Mouse (Mus musculus): Measurements from ENCODE around the gene Rasa3.
A peak's percentile ranks its signal among the peaks of the same experiment; 100 is the strongest.

Rasa3 gene

DNA sequence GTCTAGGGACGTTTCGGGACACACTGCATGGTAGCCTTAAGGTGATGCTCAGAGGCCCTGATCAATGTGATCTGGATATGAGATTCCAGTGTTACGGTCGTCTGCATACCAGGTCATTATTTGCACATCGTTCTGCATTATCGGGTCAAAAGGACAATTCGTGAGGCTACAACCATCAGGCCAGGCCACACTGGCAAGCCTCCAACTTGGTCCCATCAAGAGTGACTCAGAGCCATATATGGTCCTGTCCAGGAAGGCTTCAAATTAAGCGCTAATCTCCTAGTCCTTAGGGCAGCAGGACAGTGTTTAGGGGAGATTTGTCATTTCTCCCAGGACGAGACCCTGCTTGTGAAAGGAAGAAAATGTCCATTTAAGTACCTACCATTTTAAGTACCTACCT, 63.3 kb downstream of the Rasa3 start:
- DNase-seq, result no peak

DNA sequence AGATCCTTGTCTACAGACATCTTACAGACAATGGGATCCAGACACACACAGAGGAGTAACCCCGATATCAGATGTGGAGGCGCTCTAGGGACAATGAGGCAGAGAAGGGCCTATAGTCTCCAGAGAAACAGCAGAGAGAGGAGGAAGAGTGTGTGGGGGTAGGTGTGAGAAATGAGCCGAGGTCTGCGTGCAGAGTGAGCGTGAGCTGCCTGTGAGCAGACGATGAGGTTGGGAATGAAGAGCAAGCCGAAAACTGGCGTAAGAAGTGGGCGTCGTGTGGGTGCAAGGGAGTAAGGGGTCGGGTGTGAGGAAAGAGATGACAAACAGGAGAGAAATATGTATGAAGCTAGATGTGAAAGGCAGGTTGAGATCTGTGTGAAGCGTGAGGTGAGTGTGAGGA, 65.7 kb downstream of the Rasa3 start:
- no peak for DNase-seq

DNA sequence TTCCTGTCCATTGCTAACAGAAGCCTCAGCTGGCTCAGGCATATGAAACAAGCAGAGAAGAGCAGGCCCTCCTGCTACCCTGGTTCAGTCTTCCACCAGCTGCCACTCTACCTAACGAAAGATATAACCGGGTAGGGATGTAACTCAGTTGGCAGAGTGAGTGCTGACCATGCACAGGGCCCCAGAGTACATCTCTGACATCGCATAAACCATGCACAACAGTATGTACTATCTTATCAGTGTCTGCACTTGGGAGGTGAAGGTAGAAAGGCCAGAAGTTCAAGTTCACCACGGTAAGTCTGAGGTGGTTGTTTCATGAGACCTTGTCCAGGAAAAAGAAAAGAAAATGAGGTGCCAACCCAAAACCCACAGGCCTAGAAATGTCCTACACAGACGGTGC, 67.4 kb downstream of the Rasa3 start:
- no peak for DNase-seq

DNA sequence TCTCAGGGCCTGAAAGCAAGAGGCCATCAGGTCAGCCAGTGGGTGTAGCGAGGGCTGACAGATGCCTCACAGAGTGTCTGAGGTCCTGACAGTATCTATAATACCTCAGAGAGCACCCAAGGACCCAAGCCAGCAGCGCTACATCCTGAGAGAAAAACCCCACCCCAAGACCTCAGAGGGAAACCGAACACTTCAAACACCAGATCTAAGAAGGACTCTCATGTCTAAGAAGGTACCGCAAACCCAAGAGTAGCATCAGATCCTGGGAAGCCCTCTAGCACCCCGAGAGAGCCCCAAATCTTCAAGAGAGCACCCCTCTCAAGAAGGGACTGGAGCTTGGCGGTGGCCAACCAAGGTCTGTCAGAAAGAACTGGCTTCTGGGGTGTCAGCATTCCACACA, 68.5 kb downstream of the Rasa3 start:
- no peak for DNase-seq

DNA sequence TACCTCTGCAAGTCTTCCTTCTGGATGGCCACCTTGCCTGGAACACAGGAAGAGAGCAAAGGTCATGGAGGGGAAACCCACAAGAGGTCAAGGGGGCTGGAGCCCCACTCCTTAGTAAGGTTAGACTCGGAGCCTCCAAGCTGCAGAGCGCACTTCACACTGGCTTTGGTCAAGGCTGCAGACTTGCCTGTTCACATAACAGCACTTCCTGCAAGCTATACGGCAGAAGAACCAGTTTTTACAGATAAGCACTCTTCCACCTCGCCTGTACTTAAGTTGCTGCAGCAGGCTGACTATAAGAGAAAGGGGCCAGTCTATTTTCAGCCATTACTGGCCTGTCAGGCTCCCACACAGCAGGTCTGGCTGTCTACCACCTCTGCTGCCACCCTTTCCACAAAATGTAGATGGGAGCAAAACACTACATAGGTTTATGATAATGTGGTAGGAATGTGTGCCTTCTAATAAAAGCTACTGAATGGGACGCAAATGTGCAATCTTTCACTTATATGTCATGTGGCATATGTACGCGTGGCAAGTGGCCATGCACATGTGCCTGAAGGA, 71.4 kb downstream of the Rasa3 start:
- no peak for DNase-seq

DNA sequence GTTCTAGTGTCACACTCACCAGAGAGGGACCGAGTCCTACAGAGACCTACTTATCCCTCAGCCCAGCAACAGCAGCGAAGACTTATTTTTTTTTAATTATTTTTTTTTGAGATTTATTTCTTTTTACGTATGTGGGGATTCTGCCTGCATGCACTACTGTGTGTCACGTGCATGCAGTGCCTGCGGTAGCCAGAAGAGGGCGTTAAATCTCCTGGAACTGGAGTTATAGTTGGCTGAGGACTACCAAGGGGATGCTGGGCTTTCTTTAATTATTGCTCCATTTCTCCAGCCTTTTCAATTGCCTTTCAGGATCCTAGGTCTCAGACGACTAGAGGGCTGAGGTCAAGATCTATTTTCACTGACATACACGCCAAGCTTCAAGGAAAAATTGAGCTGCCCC, 74.8 kb downstream of the Rasa3 start:
- DNase-seq, result peak; percentile 62

DNA sequence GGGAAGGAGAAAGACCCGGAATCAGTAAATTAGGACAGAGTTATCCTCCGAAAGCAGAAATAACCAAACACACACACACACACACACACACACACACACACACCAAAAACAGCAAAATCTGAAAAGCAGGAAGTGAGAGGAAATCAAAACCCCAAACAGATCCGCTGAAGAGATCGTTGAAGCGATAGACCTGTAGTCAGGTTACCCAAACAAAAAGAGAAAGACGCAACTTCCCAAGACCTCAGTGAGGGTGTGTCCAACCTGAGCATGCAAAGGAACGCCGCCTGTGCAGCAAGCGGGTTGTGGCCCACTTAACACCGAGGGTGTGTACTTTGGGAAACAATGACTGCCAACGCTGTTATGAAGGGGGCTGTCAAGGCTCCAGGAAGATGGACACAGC, 76.2 kb downstream of the Rasa3 start:
- no peak for DNase-seq

DNA sequence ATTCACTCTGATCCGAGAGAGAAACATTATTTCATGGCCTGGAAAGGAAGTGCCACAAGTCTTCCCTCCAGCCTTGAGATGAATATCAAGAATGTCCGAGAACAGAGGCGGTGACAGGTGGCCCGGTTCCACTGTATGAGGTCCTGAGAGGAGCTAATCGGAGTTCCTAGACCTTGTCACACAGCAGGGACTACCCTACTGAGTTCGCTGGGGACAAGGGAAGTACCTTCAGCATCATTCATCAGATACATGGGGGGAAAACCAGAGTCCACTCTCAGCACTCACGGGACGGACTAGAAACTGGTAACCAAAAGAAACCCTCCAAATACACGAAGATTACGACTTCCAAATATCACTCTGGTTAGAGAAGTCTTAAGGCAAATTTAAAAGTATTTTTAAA, 76.7 kb downstream of the Rasa3 start:
- no peak for DNase-seq

DNA sequence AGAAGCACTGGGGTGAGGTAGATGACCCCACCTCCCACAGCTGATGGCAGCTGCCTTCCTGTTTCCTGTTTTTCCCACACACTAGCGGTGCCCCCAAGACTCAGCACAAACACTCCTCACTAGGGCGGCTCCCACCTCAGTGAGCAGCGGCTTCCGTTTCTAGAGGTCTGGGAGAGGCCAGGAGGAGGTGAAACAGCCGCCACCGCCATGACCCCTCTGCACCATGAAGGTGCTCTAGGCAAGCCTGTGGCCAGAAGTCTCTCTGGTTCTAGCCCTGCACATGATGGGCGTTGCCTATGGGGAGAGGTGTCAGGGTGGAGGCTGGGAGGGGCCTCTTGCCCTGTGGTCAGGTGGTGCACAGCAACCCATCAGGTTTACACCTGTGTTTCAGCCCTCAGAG, 77.2 kb downstream of the Rasa3 start:
- peak; percentile 35 for DNase-seq

DNA sequence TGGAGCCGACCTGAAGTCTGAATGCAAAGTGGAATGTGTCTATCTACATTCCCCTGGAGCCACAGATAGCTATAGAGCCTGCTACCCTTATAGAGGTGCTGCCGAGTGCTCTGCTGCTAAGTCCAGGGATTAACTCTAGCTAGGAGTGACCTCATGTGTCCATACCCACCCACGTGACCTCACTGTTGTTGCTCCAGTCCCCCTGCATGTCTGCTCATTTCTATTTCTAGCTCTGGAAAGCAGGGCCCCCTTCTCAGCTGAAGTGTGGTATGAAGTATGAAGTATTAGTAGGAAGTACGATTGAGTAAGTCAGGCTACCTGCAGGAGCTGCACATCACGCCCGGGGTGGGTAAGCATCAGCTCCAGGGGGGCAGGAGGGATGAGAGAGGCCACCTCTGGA, 79.6 kb downstream of the Rasa3 start:
- DNase-seq, result no peak

DNA sequence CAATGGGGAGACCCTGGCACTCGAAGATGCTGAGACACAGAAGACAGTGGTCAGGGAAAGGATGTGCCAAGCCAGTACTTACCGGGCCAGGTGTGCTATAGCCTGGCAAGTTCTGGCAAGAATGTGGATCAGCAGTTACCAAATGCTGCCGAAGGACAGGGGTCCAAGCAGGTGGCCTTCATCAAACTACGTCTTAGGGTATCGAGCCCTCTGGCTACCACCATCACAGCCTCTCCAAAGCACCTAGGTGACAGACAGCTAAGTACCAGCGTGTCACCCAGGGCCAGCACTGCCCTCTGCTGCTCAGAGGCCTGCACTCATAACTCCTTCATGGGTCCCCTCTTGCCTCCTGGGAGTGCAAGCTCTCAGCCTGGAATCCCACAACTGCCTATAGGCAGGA, 81.5 kb downstream of the Rasa3 start:
- DNase-seq, result no peak

DNA sequence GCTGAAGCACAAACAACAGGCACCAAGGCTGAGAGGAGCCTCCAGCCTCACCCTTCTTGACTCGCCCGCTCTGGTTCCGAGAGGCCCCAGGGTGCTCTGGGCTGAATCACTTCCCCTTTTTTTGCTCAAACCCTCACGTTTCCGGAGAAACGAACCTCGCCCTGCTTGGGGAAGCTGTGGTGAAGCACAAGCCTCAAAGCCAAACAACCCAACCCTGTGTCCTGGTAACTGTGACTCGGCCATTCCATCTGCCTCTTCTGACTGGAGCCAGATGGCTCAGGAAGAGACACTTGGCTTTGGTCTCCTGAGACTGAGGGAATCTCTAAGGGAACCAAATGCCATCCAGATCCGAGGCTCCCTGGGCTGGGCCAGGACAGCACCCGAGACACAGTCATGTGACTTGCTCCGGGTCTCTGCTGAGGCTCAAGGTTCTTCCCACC, 82.5 kb downstream of the Rasa3 start:
- peak; percentile 49 for DNase-seq

DNA sequence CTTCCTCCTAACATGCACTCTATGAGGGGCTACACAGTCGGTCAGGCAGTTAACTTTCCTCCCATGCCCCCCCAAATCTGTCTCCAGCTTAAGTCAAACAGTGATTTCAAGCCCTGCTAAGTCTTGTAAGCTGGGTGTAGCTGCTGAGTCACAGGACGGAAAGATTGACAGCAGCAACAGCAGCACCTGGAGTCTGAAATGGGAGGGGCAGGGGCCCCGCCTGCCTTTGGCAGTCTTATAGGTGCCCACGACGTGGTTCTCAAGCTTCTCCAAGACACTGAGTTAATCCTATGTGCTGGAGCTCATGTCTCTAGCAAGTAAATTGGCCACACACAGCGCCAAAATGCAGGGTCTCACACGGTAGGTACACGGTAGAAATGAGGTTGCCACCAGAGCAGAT, 84.1 kb downstream of the Rasa3 start:
- DNase-seq, result no peak

DNA sequence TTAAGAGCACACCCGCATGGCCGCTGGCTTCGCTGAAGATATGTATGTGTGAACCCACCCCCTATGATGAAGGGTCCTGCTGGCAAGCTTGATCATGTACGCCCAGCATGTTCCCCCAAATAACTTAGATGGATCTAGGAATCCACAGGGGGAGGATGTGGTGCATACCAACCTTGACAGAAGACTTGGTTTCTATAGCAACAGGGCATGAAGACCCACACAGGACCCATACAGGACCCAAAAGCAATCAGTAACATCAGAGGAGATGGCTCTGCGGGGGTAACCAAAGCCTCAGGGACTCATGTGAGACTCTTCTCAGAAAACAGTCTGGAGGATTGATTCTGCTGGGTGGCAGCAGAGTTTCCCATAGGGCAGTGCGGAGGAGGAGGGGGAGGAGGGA, 86.2 kb downstream of the Rasa3 start:
- DNase-seq, result no peak

DNA sequence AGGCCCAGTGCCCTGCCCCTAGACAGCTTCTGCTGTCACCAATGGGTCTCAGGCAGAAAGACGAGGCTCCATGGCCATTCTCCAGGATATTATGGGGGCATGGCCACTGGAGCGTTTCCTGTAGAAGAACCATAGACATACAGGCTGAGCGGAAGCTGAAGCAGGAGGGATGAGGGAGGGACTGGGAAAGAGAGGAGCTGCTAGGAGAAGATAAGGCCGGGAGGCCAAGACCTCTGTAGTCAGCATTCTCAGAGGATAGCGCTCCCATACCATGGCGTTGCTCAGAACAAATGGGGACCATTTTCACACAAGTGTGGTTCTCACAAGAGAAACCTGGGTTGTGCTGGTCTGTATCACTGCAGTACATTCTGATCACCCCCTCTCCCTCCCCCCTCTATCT, 88.3 kb downstream of the Rasa3 start:
- peak; percentile 36 for DNase-seq

DNA sequence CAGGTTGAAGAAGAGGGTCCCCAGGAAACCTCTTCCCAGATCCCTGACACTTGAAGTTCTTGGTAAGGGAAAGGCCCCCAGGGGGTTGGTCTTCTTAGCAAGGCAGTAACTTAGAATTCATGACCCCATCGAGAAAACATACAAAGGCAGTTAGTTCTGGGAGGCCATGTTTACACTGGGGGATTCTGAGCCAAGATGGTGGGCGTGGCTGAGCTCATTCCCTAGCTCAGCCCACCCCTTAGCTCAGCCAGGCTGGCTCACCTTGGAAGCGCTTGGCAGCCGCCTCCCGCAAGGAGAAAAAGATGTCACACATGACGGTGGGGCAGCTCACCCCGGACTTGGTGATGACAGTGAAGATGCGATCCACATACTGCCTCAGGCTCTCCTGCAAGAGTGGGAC, 92.8 kb downstream of the Rasa3 start:
- no peak for DNase-seq

DNA sequence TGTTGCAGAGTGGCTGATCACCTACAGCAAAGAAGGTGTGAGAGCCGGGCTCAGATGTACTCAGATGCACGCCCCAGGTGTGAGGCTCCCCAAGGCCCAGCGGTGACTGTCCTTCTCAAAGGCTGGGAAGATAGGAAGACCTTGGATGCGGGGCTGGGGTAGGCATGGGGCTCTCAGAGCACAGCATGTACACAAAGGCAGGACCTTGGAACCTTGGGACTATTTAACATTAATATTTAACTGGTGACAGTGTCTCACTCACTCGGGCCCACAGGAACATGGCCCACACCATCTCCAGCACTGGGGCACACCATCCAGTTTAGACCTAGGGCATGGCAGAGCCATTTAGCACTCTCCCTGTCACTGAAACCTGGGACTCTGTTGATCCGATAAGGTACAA, 99.5 kb downstream of the Rasa3 start:
- no peak for DNase-seq

DNA sequence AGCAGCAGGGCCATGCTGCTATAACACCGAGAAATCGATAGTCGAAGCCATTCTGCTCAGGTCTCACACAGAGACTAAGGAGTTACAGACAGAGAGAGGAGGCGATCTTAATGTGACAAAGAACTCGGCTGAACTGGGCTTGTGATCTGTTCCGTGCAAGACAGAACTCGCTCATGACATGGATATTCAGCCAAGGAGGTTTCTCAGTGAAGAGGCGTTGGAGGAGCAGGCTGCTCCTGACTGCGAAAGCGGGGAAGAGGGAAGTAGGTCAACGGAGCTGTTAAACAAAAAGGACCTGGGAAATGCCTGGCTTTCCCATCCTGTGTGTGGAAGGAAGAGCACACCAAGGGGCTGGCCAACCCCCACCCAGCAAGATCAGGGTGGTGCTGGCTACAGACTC, 105.4 kb downstream of the Rasa3 start:
- DNase-seq, result no peak

DNA sequence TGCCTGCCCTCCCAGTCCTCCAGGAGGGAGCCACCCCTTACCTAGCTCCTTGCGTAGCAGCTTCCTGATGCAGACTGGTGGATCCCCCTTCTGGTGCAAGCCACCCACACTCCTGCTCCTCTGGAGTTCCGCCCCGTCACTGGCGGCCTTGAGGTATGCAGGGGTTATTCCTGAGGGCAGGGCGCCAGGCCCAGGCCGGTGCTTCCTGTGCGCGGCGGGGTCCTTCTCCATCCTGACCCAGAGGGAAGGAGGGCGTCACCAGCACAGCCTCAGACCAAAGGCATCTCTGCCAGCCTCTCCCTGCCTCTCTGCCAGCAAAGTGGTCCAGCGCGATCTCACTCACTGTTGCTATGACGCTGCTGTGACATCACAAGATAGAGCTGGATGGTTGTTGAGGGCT, 115.3 kb downstream of the Rasa3 start, which contains the start of gene 1700029H14Rik:
1700029H14Rik (minus strand) TSS at position 344 of the 400 bp plus-strand sequence.
- no peak for DNase-seq

DNA sequence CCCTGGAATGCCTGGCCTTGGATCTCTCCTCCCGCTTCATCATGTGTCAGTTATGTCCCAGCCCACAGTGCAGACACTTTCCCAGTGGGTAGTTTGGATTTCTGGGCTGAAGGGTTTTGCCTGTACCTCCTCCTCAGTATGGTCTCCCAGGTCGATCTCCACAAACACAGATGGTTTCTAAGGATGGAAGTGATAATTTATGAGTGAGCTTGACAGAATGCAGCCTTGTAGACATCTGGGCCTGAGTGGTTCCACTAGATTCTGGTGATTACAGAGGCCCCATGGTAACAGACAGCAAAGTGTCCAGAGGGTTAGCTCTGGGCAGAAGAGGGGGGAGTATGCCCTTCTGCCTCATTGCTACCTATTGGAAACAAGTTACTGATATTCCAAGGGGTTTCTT, 119.9 kb downstream of the Rasa3 start:
- DNase-seq, result no peak

DNA sequence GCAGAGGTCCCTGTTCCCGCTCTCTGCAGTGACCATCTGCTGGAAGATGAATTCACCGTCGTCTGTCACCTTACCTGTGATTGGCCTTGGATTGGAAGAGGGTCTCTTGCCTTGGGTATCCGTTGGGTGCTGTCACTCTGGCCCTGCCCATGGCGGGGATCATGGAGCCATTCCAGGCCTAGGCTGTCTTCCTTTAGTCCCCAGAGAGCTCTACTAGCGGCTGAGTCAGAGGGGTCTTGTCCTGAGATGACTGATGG, 125.9 kb downstream of the Rasa3 start:
- no peak for DNase-seq

DNA sequence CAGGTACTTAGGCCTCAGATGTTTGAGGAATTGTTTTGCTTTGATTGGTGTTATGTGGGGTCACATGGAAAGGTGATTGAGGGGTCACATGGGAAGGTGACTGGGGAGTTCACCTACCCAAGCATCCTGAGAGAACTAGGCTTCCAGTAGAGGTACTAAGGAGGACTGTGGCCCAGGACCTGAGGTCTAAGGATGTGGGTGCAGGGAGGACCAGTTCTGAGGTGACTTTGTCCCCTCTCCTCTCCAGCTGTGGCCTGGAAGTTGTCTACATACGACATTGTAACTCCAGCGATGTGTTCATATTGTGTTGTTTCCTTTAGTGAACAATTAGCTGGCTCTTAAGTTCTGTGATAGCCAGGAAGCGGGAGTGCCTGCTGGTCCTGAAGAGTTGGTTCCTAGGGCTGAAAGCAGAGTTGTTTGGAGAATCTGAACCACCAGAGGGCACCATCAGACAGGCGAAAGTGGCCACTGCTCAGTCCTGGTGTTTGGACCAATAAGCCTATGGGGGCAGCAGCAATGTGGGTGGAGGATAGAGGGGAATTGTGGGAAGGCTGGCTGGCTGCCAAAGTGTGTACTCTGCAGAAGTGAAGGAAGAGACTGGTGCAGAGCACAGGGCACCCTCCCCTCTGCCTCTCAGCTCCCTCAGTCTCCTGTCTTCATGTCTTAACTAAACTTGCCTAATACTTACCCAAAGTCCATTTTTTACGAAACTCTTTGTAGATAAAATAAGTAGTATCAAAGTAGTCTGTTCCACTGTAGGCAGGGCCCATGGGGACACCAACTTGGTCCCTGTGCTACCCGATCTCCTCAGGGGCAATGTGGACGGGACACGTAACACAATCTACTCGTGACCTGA, 126.5 kb downstream of the Rasa3 start:
- peak; percentile 80 for DNase-seq

DNA sequence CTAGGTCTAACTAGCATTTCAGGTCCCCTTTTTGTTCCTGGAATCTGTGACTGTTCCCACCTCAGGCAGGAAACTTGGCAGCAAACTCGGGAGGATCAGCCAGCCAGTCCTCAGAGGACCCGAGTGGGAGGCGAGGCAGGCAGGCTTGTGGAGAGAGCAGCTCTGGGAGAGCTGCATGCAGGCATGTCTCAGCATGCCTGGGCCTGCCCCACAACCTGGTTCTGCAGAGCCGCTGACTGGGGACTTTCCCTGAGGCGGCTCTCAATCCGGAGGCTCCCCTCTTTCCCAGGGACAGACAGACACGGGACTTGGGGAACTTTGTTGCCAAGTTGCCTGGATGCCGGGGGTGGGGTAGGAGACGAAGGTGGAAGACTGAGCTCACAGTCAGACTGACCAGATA, 128.6 kb downstream of the Rasa3 start:
- DNase-seq, result peak; percentile 14

DNA sequence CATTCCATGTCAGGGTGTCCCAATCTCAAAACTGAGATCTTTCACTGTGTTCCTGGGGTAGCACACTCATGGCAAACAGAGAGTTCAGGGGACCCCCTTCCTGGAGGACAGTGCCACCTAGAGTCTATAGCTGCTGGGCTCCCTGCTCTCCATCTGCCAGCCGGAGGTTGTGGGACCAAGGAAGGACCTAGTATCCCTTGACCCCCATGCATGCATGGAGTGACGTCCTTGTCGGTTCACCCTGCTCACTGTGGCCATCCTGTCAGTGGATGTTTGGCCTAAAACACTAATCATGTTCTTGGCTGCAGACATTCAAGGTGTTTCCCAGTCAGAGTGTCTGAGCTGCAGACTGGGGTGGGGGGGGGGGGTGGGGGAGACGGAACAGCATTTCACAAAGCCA, 129.2 kb downstream of the Rasa3 start:
- no peak for DNase-seq

DNA sequence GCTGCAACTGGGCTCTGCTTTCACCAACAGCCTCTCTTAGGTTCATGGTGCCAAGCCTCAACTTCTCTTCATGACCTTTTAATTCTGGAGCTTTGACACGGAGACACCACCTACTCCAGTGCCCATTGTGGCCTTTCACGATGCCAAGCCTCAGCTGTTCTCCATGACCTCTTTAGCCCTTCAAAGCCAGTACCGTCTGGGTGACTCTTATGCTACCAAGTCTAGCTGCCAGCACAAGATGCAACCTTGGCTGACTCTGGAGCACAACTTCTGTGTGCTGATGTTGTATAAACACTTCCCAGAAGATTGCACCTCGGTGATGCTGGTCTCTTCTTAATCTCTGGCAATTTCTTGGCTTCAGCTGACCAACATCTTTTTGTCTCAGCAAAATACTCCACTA, 131.0 kb downstream of the Rasa3 start:
- no peak for DNase-seq
